Mouse (Mus musculus) lung, embryonic 16.5 days (tissue): ENCODE results near the gene 0610040J01Rik. TPM values are rescaled to one million over a fixed set of nuclear protein-coding genes. Genes with fewer than 3 reads are reported as not detected.

Source experiments
- ATAC-seq: fragments of 200-750 bp; cut with Nextera tagmentation; 2 replicates; pipeline ENCODE4 v1.8.0; 2017; ENCODE audit warnings: low read depth, mild to moderate bottlenecking, moderate library complexity
- H3K27ac ChIP-seq: fragments of 300-500 bp; sonication (generic); 2 replicates; pipeline ENCODE4 v1.5.1; 2014; ENCODE audit warnings: mild to moderate bottlenecking, control low read depth, low read length
- H3K27me3 ChIP-seq: fragments of 300-500 bp; sonication (generic); 2 replicates; pipeline ENCODE4 v1.6.1; 2014; ENCODE audit warnings: low read depth, low read length, mixed read lengths; ENCODE audit not compliant: control insufficient read depth, insufficient read depth
- H3K36me3 ChIP-seq: fragments of 300-500 bp; sonication (generic); 2 replicates; pipeline ENCODE4 v1.6.1; 2014; ENCODE audit warnings: low read length; ENCODE audit not compliant: control insufficient read depth, insufficient read depth
- H3K4me1 ChIP-seq: fragments of 300-500 bp; sonication (generic); replicated peaks from 2 replicates; pipeline ENCODE4 v1.6.1; 2014; ENCODE audit warnings: low read length, mixed read lengths; ENCODE audit not compliant: control insufficient read depth, insufficient read depth
- H3K4me2 ChIP-seq: fragments of 300-500 bp; sonication (generic); 2 replicates; pipeline ENCODE4 v1.6.1; 2014; ENCODE audit warnings: low read depth, low read length, control low read depth
- H3K4me3 ChIP-seq: fragments of 300-500 bp; sonication (generic); 2 replicates; pipeline ENCODE4 v1.5.1; 2014; ENCODE audit warnings: mild to moderate bottlenecking, low read length, control low read depth
- H3K9ac ChIP-seq: fragments of 300-500 bp; sonication (generic); 2 replicates; pipeline ENCODE4 v1.6.1; 2014; ENCODE audit warnings: low read length, control low read depth
- H3K9me3 ChIP-seq: fragments of 300-500 bp; sonication (generic); 2 replicates; pipeline ENCODE4 v1.6.1; 2016; ENCODE audit warnings: low read length; ENCODE audit not compliant: control insufficient read depth
- WGBS: fragments of 180-500 bp; shearing (Covaris S2); extraction: QIAGEN DNeasy Blood & Tissue Kit; methylation state at CpG from one replicate; pipeline ENCODE4 v1.1.7; 2014; 5-methylcytosine and 5-hydroxymethylcytosine counted together
- polyA plus RNA-seq: library from polyadenylated mRNA; unstranded; fragments of >200 nt; fragmentation: Nextera tagmentation; extraction: Ambion mirVana; gene quantifications from 2 replicates; pipeline ENCODE4 v1.2.1, GENCODE M21; 2015

Gene 0610040J01Rik
- polyA plus RNA-seq, 1 experiment from 2014 or later = 26.7 TPM

DNA sequence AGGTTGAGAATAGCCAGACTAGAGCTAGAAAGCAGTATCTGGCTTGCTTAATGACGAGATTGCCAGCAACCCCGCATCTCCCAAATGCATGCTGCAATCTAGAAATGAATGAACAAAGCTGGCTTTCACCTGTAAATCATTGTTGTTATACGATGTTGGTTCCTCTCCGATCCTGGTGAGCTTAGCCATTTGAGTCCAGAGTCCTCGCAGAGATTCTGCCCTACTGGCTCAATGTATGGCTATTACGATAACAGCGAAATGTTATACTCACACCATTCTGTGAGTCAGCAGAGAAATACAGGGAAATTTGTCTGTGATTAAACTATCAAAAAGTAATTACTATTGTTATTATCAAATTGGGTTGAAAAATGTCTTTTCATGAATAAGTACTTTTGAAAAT, 4.5 kb downstream of the 0610040J01Rik start:
- no peak for ATAC-seq
- Histone ChIP-seq H3K9ac (no peak overlapping the region), H3K36me3 (no peaks in the 10 kb centered on the region), H3K27me3 (no peaks in the 10 kb centered on the region; the same call in 1 of the 2 replicates), H3K4me2 (no peak overlapping the region), H3K27ac (no peak overlapping the region), H3K9me3 (no peaks in the 10 kb centered on the region), H3K4me3 (no peak overlapping the region), H3K4me1 (peaks cover 13% of the 10 kb centered on the region)
- 87% methylated on average over 7 of the region's 7 CpGs for WGBS

DNA sequence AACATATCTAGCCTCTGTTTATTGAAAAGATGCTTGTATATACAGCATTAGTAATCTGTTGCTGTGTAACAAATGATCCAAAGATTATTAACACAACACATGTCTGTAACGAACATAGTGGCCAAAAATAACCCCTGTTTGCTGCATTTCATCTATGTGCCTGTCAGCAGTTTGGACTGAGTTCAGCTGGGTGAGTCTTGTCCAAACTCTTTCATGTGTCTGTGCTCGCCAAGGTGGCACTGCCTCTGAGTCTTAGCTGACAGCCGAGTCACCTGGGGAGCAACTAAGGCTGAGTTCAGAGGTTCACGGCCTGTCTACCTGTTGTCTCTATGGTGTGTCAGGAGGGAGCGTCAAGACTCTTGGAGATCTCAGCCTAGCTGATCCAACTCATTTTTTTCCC, 5.1 kb downstream of the 0610040J01Rik start:
- Histone ChIP-seq H3K27me3 (no peaks in the 10 kb centered on the region; the same call in 1 of the 2 replicates), H3K9me3 (no peaks in the 10 kb centered on the region), H3K36me3 (no peaks in the 10 kb centered on the region), H3K4me3 (no peak overlapping the region), H3K4me2 (no peak overlapping the region), H3K4me1 (peaks cover 17% of the 10 kb centered on the region), H3K9ac (no peak overlapping the region), H3K27ac (no peak overlapping the region)
- ATAC-seq = no peak
- 55% methylated on average over 5 of the region's 5 CpGs for WGBS

- Histone ChIP-seq H3K4me2 (no peak overlapping the region), H3K9me3 (no peaks in the 10 kb centered on the region), H3K27me3 (no peaks in the 10 kb centered on the region), H3K9ac (peak overlapping the region; percentile 11; the same call in 1 of the 2 replicates), H3K36me3 (no peaks in the 10 kb centered on the region), H3K27ac (0 out of 2 replicates have a peak overlapping the region, but pooled peaks have one; percentile 31), H3K4me3 (no peak overlapping the region), H3K4me1 (peaks cover 21% of the 10 kb centered on the region)
- no peak for ATAC-seq
- 41% methylated on average over 4 of the region's 4 CpGs for WGBS
Observed at GRCm38 (mm10) chr5:63818975-63819374, 6.8 kb downstream of the 0610040J01Rik start.

GRCm38 (mm10) chr5:63819519-63819918, 7.4 kb downstream of the 0610040J01Rik start:
- H3K4me3 ChIP-seq = no peak overlapping the region
- no peaks in the 10 kb centered on the region for H3K27me3 ChIP-seq
- H3K4me1 ChIP-seq = peaks cover 23% of the 10 kb centered on the region
- no peaks in the 10 kb centered on the region for H3K9me3 ChIP-seq
- WGBS = 35% methylated on average over 6 of the region's 6 CpGs
- ATAC-seq = peak; percentile 60
- H3K27ac ChIP-seq = no peak overlapping the region
- no peak overlapping the region for H3K9ac ChIP-seq
- no peak overlapping the region for H3K4me2 ChIP-seq
- no peaks in the 10 kb centered on the region for H3K36me3 ChIP-seq

GRCm38 (mm10) chr5:63821176-63821575, 9.0 kb downstream of the 0610040J01Rik start:
- peaks cover 31% of the 10 kb centered on the region for H3K4me1 ChIP-seq
- H3K9me3 ChIP-seq = no peaks in the 10 kb centered on the region
- no peaks in the 10 kb centered on the region for H3K27me3 ChIP-seq
- no peak overlapping the region for H3K4me2 ChIP-seq
- H3K4me3 ChIP-seq = no peak overlapping the region
- no peak overlapping the region for H3K9ac ChIP-seq
- H3K27ac ChIP-seq = peak overlapping the region; percentile 57
- H3K36me3 ChIP-seq = no peaks in the 10 kb centered on the region
- no peak for ATAC-seq
- WGBS = 80% methylated on average over 5 of the region's 5 CpGs

GRCm38 (mm10) chr5:63821860-63822259, 9.7 kb downstream of the 0610040J01Rik start:
- Histone ChIP-seq H3K4me2 (no peak overlapping the region), H3K4me1 (peaks cover 35% of the 10 kb centered on the region), H3K9ac (no peak overlapping the region), H3K9me3 (no peaks in the 10 kb centered on the region), H3K36me3 (no peaks in the 10 kb centered on the region), H3K27ac (peak overlapping the region; percentile 57), H3K27me3 (no peaks in the 10 kb centered on the region), H3K4me3 (no peak overlapping the region)
- no peak for ATAC-seq
- 32% methylated on average over 8 of the region's 8 CpGs for WGBS

- no peaks in the 10 kb centered on the region for H3K9me3 ChIP-seq
- no peaks in the 10 kb centered on the region for H3K36me3 ChIP-seq
- H3K27ac ChIP-seq = peak overlapping the region; percentile 77
- H3K4me1 ChIP-seq = peaks cover 37% of the 10 kb centered on the region
- ATAC-seq = peak; percentile 31; the same call in 1 of the 2 replicates
- H3K27me3 ChIP-seq = no peaks in the 10 kb centered on the region
- no peak overlapping the region for H3K9ac ChIP-seq
- 44% methylated on average over 10 of the region's 10 CpGs for WGBS
- H3K4me2 ChIP-seq = 0 out of 2 replicates have a peak overlapping the region, but pooled peaks have one; percentile 7
- no peak overlapping the region for H3K4me3 ChIP-seq
Observed at GRCm38 (mm10) chr5:63823362-63824332, 11.5 kb downstream of the 0610040J01Rik start.

DNA sequence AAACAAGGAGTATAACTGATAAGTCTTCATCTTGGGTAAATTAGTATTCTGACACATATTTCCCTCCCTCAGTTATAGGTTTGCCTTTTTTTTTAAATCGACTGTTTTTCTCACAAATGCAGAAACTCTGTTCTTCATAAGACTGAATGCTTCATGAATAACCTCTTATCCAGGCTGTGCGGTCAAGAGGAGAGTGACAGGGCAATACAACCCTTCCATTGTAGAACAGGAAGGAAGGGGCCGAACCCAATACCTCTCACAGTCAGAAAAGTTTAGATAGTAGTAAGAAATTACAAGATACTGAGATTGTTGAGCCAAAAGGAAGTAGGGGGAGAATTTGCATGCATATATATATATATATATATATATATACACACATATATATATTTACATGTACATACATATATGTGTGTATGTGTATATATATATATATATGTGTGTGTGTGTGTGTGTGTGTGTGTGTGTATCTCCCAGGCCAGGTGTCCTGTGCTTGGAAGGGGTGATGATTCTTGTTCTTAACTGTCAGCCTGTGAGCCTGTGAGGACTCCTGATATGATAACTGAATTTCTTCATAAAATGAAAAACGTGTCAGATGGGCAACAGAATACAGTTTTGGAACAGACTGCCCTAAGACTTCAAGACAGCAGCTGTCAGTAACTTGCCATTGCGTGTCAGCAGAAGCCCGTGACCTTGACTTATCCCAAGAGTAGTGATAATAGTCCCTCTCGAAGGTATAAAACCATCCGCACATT, 12.6 kb downstream of the 0610040J01Rik start:
- H3K27me3 ChIP-seq = no peaks in the 10 kb centered on the region
- H3K4me3 ChIP-seq = no peak overlapping the region
- no peak for ATAC-seq
- peak overlapping the region; percentile 52; the same call in 1 of the 2 replicates for H3K27ac ChIP-seq
- no peak overlapping the region for H3K9ac ChIP-seq
- WGBS = 69% methylated on average over 8 of the region's 8 CpGs
- H3K4me2 ChIP-seq = 0 out of 2 replicates have a peak overlapping the region, but pooled peaks have one; percentile 7
- H3K9me3 ChIP-seq = no peaks in the 10 kb centered on the region
- peaks cover 31% of the 10 kb centered on the region for H3K4me1 ChIP-seq
- H3K36me3 ChIP-seq = no peaks in the 10 kb centered on the region

GRCm38 (mm10) chr5:63825881-63826280, 13.7 kb downstream of the 0610040J01Rik start:
- H3K4me1 ChIP-seq = peaks cover 34% of the 10 kb centered on the region
- H3K4me3 ChIP-seq = no peak overlapping the region
- peak overlapping the region; percentile 30; the same call in 1 of the 2 replicates for H3K4me2 ChIP-seq
- 39% methylated on average over 5 of the region's 5 CpGs for WGBS
- H3K27me3 ChIP-seq = no peaks in the 10 kb centered on the region
- ATAC-seq = no peak
- no peaks in the 10 kb centered on the region for H3K36me3 ChIP-seq
- no peak overlapping the region for H3K9ac ChIP-seq
- H3K9me3 ChIP-seq = no peaks in the 10 kb centered on the region
- H3K27ac ChIP-seq = peak overlapping the region; percentile 73
